Mouse (Mus musculus) thymus, adult 2 months (tissue): Measurements from ENCODE around the gene Wipf2.

Source experiments
- CTCF ChIP-seq: fragments of 200-500 bp; IDR thresholded peaks from 2 replicates; pipeline ENCODE4 v1.5.1; 2012; ENCODE audit warnings: mild to moderate bottlenecking, control low read depth, low read length, moderate library complexity, borderline replicate concordance; ENCODE audit not compliant: control insufficient read depth, poor library complexity, insufficient read depth; ENCODE audit errors: extremely low read depth
- POLR2A ChIP-seq: fragments of 200-500 bp; IDR thresholded peaks from 2 replicates; pipeline ENCODE4 v1.6.1; 2012; ENCODE audit warnings: mild to moderate bottlenecking, low read length, control low read depth, moderate library complexity; ENCODE audit not compliant: control insufficient read depth, poor library complexity, insufficient read depth; ENCODE audit errors: extremely low read depth

GRCm38 (mm10) chr11:98945605-98945977 is 82.2 kb downstream of the Wipf2 start:
- no peak for TF ChIP-seq POLR2A
- no peak for TF ChIP-seq CTCF
